In genomic region chr15:5235527-5235926, GRCm38 (mm10) we compare ENCODE assay signal across 8 mouse cellular contexts. TPM values are rescaled to one million over a fixed set of nuclear protein-coding genes. Genes with fewer than 3 reads are reported as not detected.
DNase-seq lines count a peak whose midpoint lies in the region; ATAC-seq and TF ChIP-seq lines count a peak whose summit lies in the region.

No protein-coding gene starts in this region.

- WGBS in kidney, adult 2 months: 30% methylated on average over 8 of the region's 8 CpGs
- WGBS in kidney, embryonic 15.5 days: 31% methylated on average over 8 of the region's 8 CpGs
- WGBS in liver, embryonic 16.5 days (ENCODE audit: insufficient replicate concordance): 33% methylated on average over 8 of the region's 8 CpGs

- no peak overlapping the region for H3K4me2 ChIP-seq in kidney, embryonic 15.5 days
- 0 out of 2 replicates have a peak overlapping the region, but pooled peaks have one; percentile 14 for H3K4me2 ChIP-seq in liver, embryonic 16.5 days (ENCODE audit: low read depth, low read length)

- no peak overlapping the region for H3K27ac ChIP-seq in kidney, adult 2 months (ENCODE audit: insufficient read depth, low read depth, low read length)
- no peak overlapping the region for H3K27ac ChIP-seq in kidney, embryonic 15.5 days
- H3K27ac ChIP-seq in liver, embryonic 16.5 days (ENCODE audit: low read length): no peak overlapping the region

- no peak overlapping the region for H3K4me3 ChIP-seq in kidney, adult 2 months (ENCODE audit: insufficient read depth, low read depth, low read length)
- H3K4me3 ChIP-seq in kidney, embryonic 15.5 days (replicated peaks): no peak overlapping the region
- no peak overlapping the region for H3K4me3 ChIP-seq in liver, embryonic 16.5 days (ENCODE audit: low read depth, low read length)

- no peaks in the 10 kb centered on the region for H3K9me3 ChIP-seq in kidney, embryonic 15.5 days (replicated peaks)
- no peaks in the 10 kb centered on the region for H3K9me3 ChIP-seq in liver, embryonic 16.5 days (replicated peaks; ENCODE audit: control insufficient read depth, low read length)

- no peak for TF ChIP-seq POLR2A in kidney, adult 2 months (IDR thresholded peaks at IDR 0.05; ENCODE audit: low read depth, low read length)

- no peaks in the 10 kb centered on the region for H3K4me1 ChIP-seq in kidney, adult 2 months (ENCODE audit: control insufficient read depth, insufficient read depth, low read length)
- H3K4me1 ChIP-seq in kidney, embryonic 15.5 days: peaks cover 16% of the 10 kb centered on the region; the same call in 1 of the 2 replicates
- peaks cover 24% of the 10 kb centered on the region for H3K4me1 ChIP-seq in liver, embryonic 16.5 days (ENCODE audit: control insufficient read depth, low read depth, low read length)

- no peak; the same call in 1 of the 2 replicates for ATAC-seq in kidney, embryonic 15.5 days (replicated peaks; ENCODE audit: low FRiP score)
- ATAC-seq in liver, embryonic 16.5 days (ENCODE audit: low read depth): peak; percentile 68

- peak; percentile 53 for DNase-seq in kidney, adult 2 months
- peak; percentile 80 for DNase-seq in Muller cell, postnatal 12 days (ENCODE audit: inconsistent ontology term)
- peak; percentile 34 for DNase-seq in c-Kit-positive CD71-positive TER-119-positive erythroid progenitor cells, embryonic 14.5 days (ENCODE audit: low spot score)
- DNase-seq in heart, postnatal 4 days: peak; percentile 49
- no peak for DNase-seq in urinary bladder, postnatal 25 days (ENCODE audit: low spot score)
- DNase-seq in spleen, adult 12 weeks (ENCODE audit: low spot score): no peak

- no peak for TF ChIP-seq CTCF in kidney, adult 2 months (conservative IDR thresholded peaks at IDR 0.05; ENCODE audit: insufficient read depth, insufficient read length, low read depth, low read length)

- no peak overlapping the region for H3K9ac ChIP-seq in kidney, embryonic 15.5 days
- no peak overlapping the region for H3K9ac ChIP-seq in liver, embryonic 16.5 days (ENCODE audit: low read depth, low read length)

- H3K36me3 ChIP-seq in kidney, adult 2 months (ENCODE audit: control insufficient read depth, insufficient read depth, low read length): no peaks in the 10 kb centered on the region; the same call in 1 of the 2 replicates
- H3K36me3 ChIP-seq in kidney, embryonic 15.5 days: no peaks in the 10 kb centered on the region
- H3K36me3 ChIP-seq in liver, embryonic 16.5 days (ENCODE audit: control insufficient read depth, insufficient read depth): no peaks in the 10 kb centered on the region

- no peaks in the 10 kb centered on the region for H3K27me3 ChIP-seq in kidney, adult 2 months (replicated peaks; ENCODE audit: control insufficient read depth, insufficient read depth, low read length)
- no peaks in the 10 kb centered on the region for H3K27me3 ChIP-seq in kidney, embryonic 15.5 days
- no peaks in the 10 kb centered on the region for H3K27me3 ChIP-seq in liver, embryonic 16.5 days (ENCODE audit: control insufficient read depth, insufficient read depth, low read depth, low read length)

RNA-seq across cellular contexts. Expression of gene Ptger4, which starts 8.5 kb away (rescaled TPM):
- 5.6 and 5.7 TPM in 2 replicates for polyA plus RNA-seq in kidney, adult 2 months (2012; rRNA removed)
- 4.2 and 5.2 TPM in 2 replicates for polyA plus RNA-seq in kidney, embryonic 15.5 days (2015; fragmentation: Nextera tagmentation; extraction: Ambion mirVana)
- total RNA-seq in heart, postnatal 4 days (2021): 1 to 10 TPM; 5.9 to 6.1 TPM
- 1.1 and 1.4 TPM in 2 replicates for polyA plus RNA-seq in liver, embryonic 16.5 days (2015; fragmentation: Nextera tagmentation; extraction: Ambion mirVana)

RNA-seq across cellular contexts. Expression of gene Ttc33, which starts 50.2 kb away (rescaled TPM):
- polyA plus RNA-seq in kidney, adult 2 months (2012; rRNA removed): 9.6 and 14.2 TPM in 2 replicates
- polyA plus RNA-seq in kidney, embryonic 15.5 days (2015; fragmentation: Nextera tagmentation; extraction: Ambion mirVana): 45.1 and 45.2 TPM in 2 replicates
- 10 to 100 TPM; 20.8 to 24.8 TPM for total RNA-seq in heart, postnatal 4 days (2021)
- polyA plus RNA-seq in liver, embryonic 16.5 days (2015; fragmentation: Nextera tagmentation; extraction: Ambion mirVana): 14.1 and 16.1 TPM in 2 replicates

Comparison
In these comparisons a context has a peak if more than half of its experiments do, and no peak if none do; other contexts are left out.
1. DNase-seq: peak in kidney, adult 2 months (single experiment), Muller cell, postnatal 12 days (single experiment), c-Kit-positive CD71-positive TER-119-positive erythroid progenitor cells, embryonic 14.5 days (single experiment) and heart, postnatal 4 days (single experiment); none in urinary bladder, postnatal 25 days (single experiment) and spleen, adult 12 weeks (single experiment).